Mouse (Mus musculus): ENCODE results near the gene Pla2g15. TPM values are rescaled to one million over a fixed set of nuclear protein-coding genes. Genes with fewer than 3 reads are reported as not detected.

Gene Pla2g15
- polyA plus RNA-seq, 1 experiment from 2014 or later, result 7.8 TPM

- ATAC-seq (ENCODE audit: insufficient read depth), result no peak
- H3K9ac ChIP-seq, result 0 out of 2 replicates have a peak overlapping the region, but pooled peaks have one; percentile 63
- 34% methylated on average over 6 of the region's 6 CpGs for WGBS (ENCODE audit: insufficient replicate concordance)
- peaks cover 23% of the 10 kb centered on the region for H3K4me1 ChIP-seq (replicated peaks)
- H3K27me3 ChIP-seq, result peaks cover 27% of the 10 kb centered on the region
- peak overlapping the region; percentile 75 for H3K4me3 ChIP-seq (replicated peaks)
- peak overlapping the region; percentile 100 for H3K4me2 ChIP-seq
- no peaks in the 10 kb centered on the region for H3K36me3 ChIP-seq (replicated peaks)
- H3K27ac ChIP-seq (replicated peaks), result no peak overlapping the region
- H3K9me3 ChIP-seq (replicated peaks), result no peaks in the 10 kb centered on the region
These were observed 19.8 kb downstream of the Pla2g15 start for GRCm38 (mm10) chr8:106169934-106170480.

- H3K9ac ChIP-seq, result no peak overlapping the region
- WGBS (ENCODE audit: insufficient replicate concordance), result 62% methylated on average over 3 of the region's 3 CpGs
- H3K4me3 ChIP-seq (replicated peaks), result no peak overlapping the region
These were observed 23.4 kb downstream of the Pla2g15 start for GRCm38 (mm10) chr8:106173566-106173965.

GRCm38 (mm10) chr8:106176891-106177290, 26.7 kb downstream of the Pla2g15 start:
- ATAC-seq (ENCODE audit: insufficient read depth), result no peak
- no peak overlapping the region for H3K9ac ChIP-seq
- H3K27ac ChIP-seq (replicated peaks), result no peak overlapping the region
- H3K4me3 ChIP-seq (replicated peaks), result no peak overlapping the region
- H3K36me3 ChIP-seq (replicated peaks), result no peaks in the 10 kb centered on the region
- no peak overlapping the region for H3K4me2 ChIP-seq
- H3K9me3 ChIP-seq (replicated peaks), result no peaks in the 10 kb centered on the region
- H3K27me3 ChIP-seq, result no peaks in the 10 kb centered on the region
- WGBS (ENCODE audit: insufficient replicate concordance), result 63% methylated on average over 1 of the region's 1 CpGs
- no peaks in the 10 kb centered on the region for H3K4me1 ChIP-seq (replicated peaks)

More at GRCm38 (mm10) chr8:106173566-106173965, 23.4 kb downstream of the Pla2g15 start:
- H3K4me1 ChIP-seq (replicated peaks), result peaks cover 17% of the 10 kb centered on the region
- no peak overlapping the region for H3K4me2 ChIP-seq
- no peak for ATAC-seq (ENCODE audit: insufficient read depth)
- peaks cover 13% of the 10 kb centered on the region for H3K27me3 ChIP-seq
- H3K9me3 ChIP-seq (replicated peaks), result no peaks in the 10 kb centered on the region
- no peak overlapping the region for H3K27ac ChIP-seq (replicated peaks)
- no peaks in the 10 kb centered on the region for H3K36me3 ChIP-seq (replicated peaks)

GRCm38 (mm10) chr8:106177594-106177993, 27.4 kb downstream of the Pla2g15 start:
- ATAC-seq (ENCODE audit: insufficient read depth), result no peak
- Histone ChIP-seq H3K4me3 (replicated peaks) (no peak overlapping the region), H3K9me3 (replicated peaks) (no peaks in the 10 kb centered on the region), H3K9ac (no peak overlapping the region), H3K4me2 (no peak overlapping the region), H3K27me3 (no peaks in the 10 kb centered on the region), H3K4me1 (replicated peaks) (no peaks in the 10 kb centered on the region), H3K27ac (replicated peaks) (no peak overlapping the region), H3K36me3 (replicated peaks) (no peaks in the 10 kb centered on the region)
- 65% methylated on average over 1 of the region's 1 CpGs for WGBS (ENCODE audit: insufficient replicate concordance)

GRCm38 (mm10) chr8:106178428-106178827, 28.2 kb downstream of the Pla2g15 start:
- Histone ChIP-seq H3K27me3 (no peaks in the 10 kb centered on the region), H3K4me1 (replicated peaks) (no peaks in the 10 kb centered on the region), H3K4me3 (replicated peaks) (no peak overlapping the region), H3K9ac (no peak overlapping the region), H3K4me2 (no peak overlapping the region), H3K9me3 (replicated peaks) (no peaks in the 10 kb centered on the region), H3K27ac (replicated peaks) (no peak overlapping the region), H3K36me3 (replicated peaks) (no peaks in the 10 kb centered on the region)
- ATAC-seq (ENCODE audit: insufficient read depth), result no peak
- 62% methylated on average over 2 of the region's 2 CpGs for WGBS (ENCODE audit: insufficient replicate concordance)

- 73% methylated on average over 8 of the region's 8 CpGs for WGBS (ENCODE audit: insufficient replicate concordance)
- H3K4me3 ChIP-seq (replicated peaks), result no peak overlapping the region
These were observed 35.5 kb downstream of the Pla2g15 start for GRCm38 (mm10) chr8:106185628-106186270.

GRCm38 (mm10) chr8:106186394-106186793, 36.2 kb downstream of the Pla2g15 start:
- no peak for ATAC-seq (ENCODE audit: insufficient read depth)

More at GRCm38 (mm10) chr8:106185628-106186270, 35.5 kb downstream of the Pla2g15 start:
- H3K9ac ChIP-seq, result no peak overlapping the region
- H3K27me3 ChIP-seq, result 0 out of 2 replicates have a peak, but pooled peaks cover under 1% of the 10 kb centered on the region
- no peak overlapping the region for H3K4me2 ChIP-seq
- no peaks in the 10 kb centered on the region for H3K4me1 ChIP-seq (replicated peaks)
- H3K36me3 ChIP-seq (replicated peaks), result no peaks in the 10 kb centered on the region
- no peak overlapping the region for H3K27ac ChIP-seq (replicated peaks)
- H3K9me3 ChIP-seq (replicated peaks), result no peaks in the 10 kb centered on the region
- no peak for ATAC-seq (ENCODE audit: insufficient read depth)

GRCm38 (mm10) chr8:106189162-106189561, 39.0 kb downstream of the Pla2g15 start:
- H3K4me2 ChIP-seq, result no peak overlapping the region
- WGBS (ENCODE audit: insufficient replicate concordance), result 77% methylated on average over 4 of the region's 4 CpGs
- H3K36me3 ChIP-seq (replicated peaks), result no peaks in the 10 kb centered on the region

More at GRCm38 (mm10) chr8:106186394-106186793, 36.2 kb downstream of the Pla2g15 start:
- Histone ChIP-seq H3K4me1 (replicated peaks) (peaks cover under 1% of the 10 kb centered on the region), H3K36me3 (replicated peaks) (no peaks in the 10 kb centered on the region), H3K27ac (replicated peaks) (no peak overlapping the region), H3K9ac (no peak overlapping the region), H3K4me3 (replicated peaks) (no peak overlapping the region), H3K27me3 (0 out of 2 replicates have a peak, but pooled peaks cover 4% of the 10 kb centered on the region), H3K4me2 (no peak overlapping the region), H3K9me3 (replicated peaks) (no peaks in the 10 kb centered on the region)
- 67% methylated on average over 3 of the region's 3 CpGs for WGBS (ENCODE audit: insufficient replicate concordance)

GRCm38 (mm10) chr8:106191639-106192038, 41.4 kb downstream of the Pla2g15 start:
- no peak overlapping the region for H3K4me2 ChIP-seq
- H3K27ac ChIP-seq (replicated peaks), result no peak overlapping the region
- peaks cover 6% of the 10 kb centered on the region for H3K4me1 ChIP-seq (replicated peaks)
- no peak for ATAC-seq (ENCODE audit: insufficient read depth)
- H3K27me3 ChIP-seq, result 0 out of 2 replicates have a peak, but pooled peaks cover 10% of the 10 kb centered on the region
- no peaks in the 10 kb centered on the region for H3K36me3 ChIP-seq (replicated peaks)
- H3K9ac ChIP-seq, result no peak overlapping the region
- no peak overlapping the region for H3K4me3 ChIP-seq (replicated peaks)
- whole genome bisulfite sequencing (ENCODE audit: insufficient replicate concordance), result 12% methylated on average over 5 of the region's 5 CpGs
- H3K9me3 ChIP-seq (replicated peaks), result no peaks in the 10 kb centered on the region

More at GRCm38 (mm10) chr8:106189162-106189561, 39.0 kb downstream of the Pla2g15 start:
- Histone ChIP-seq H3K9me3 (replicated peaks) (no peaks in the 10 kb centered on the region), H3K27ac (replicated peaks) (no peak overlapping the region), H3K4me1 (replicated peaks) (peaks cover 6% of the 10 kb centered on the region), H3K27me3 (0 out of 2 replicates have a peak, but pooled peaks cover 10% of the 10 kb centered on the region), H3K4me3 (replicated peaks) (no peak overlapping the region), H3K9ac (no peak overlapping the region)
- ATAC-seq (ENCODE audit: insufficient read depth), result no peak

- H3K27me3 ChIP-seq, result 0 out of 2 replicates have a peak, but pooled peaks cover 10% of the 10 kb centered on the region
- no peak overlapping the region for H3K27ac ChIP-seq (replicated peaks)
- 0 out of 2 replicates have a peak, but pooled peaks cover 4% of the 10 kb centered on the region for H3K36me3 ChIP-seq (replicated peaks)
- 39% methylated on average over 6 of the region's 6 CpGs for WGBS (ENCODE audit: insufficient replicate concordance)
- H3K9ac ChIP-seq, result no peak overlapping the region
- no peak for ATAC-seq (ENCODE audit: insufficient read depth)
- H3K4me2 ChIP-seq, result no peak overlapping the region
- H3K4me3 ChIP-seq (replicated peaks), result no peak overlapping the region
- no peaks in the 10 kb centered on the region for H3K9me3 ChIP-seq (replicated peaks)
- H3K4me1 ChIP-seq (replicated peaks), result peaks cover 6% of the 10 kb centered on the region
These were observed 43.0 kb downstream of the Pla2g15 start for GRCm38 (mm10) chr8:106193162-106193561.

- ATAC-seq (ENCODE audit: insufficient read depth), result no peak
- Histone ChIP-seq H3K36me3 (replicated peaks) (0 out of 2 replicates have a peak, but pooled peaks cover 4% of the 10 kb centered on the region), H3K9ac (no peak overlapping the region)
These were observed 43.9 kb downstream of the Pla2g15 start for GRCm38 (mm10) chr8:106194062-106194461.

More at GRCm38 (mm10) chr8:106194062-106194461, 43.9 kb downstream of the Pla2g15 start:
- Histone ChIP-seq H3K4me1 (replicated peaks) (peaks cover 6% of the 10 kb centered on the region), H3K4me2 (no peak overlapping the region), H3K27ac (replicated peaks) (no peak overlapping the region), H3K27me3 (0 out of 2 replicates have a peak, but pooled peaks cover 10% of the 10 kb centered on the region), H3K9me3 (replicated peaks) (no peaks in the 10 kb centered on the region), H3K4me3 (replicated peaks) (no peak overlapping the region)
- 47% methylated on average over 5 of the region's 5 CpGs for WGBS (ENCODE audit: insufficient replicate concordance)

All from liver, embryonic 15.5 days (tissue).